Mouse (Mus musculus) lung, adult 2 months (tissue): ENCODE results near the gene Zfp973. TPM values are rescaled to one million over a fixed set of nuclear protein-coding genes. Genes with fewer than 3 reads are reported as not detected.
"Not testable (repeated sequence)": the region's sequence is repeated elsewhere in the genome, so short reads cannot be mapped to it uniquely, and the experiment has no call there.

Source experiments
- DNase-seq: peaks from one replicate; pipeline ENCODE4 v3.0.0; 2022
- H3K4me1 ChIP-seq: fragments of 200-500 bp; 2 replicates; pipeline ENCODE4 v1.6.1; 2011; ENCODE audit warnings: low read length; ENCODE audit not compliant: control insufficient read depth, insufficient read depth
- H3K4me3 ChIP-seq: fragments of 200-500 bp; replicated peaks from 2 replicates; pipeline ENCODE3; 2011; ENCODE audit warnings: low read depth, mild to moderate bottlenecking, control low read depth, low read length; ENCODE audit errors: extremely low read depth
- WGBS: fragments of 180-500 bp; shearing (Covaris S2); methylation state at CpG from one replicate; pipeline ENCODE4 v1.1.7; 2018; 5-methylcytosine and 5-hydroxymethylcytosine counted together
- polyA plus RNA-seq: library from polyadenylated mRNA; depleted of rRNA; stranded (reverse); fragments of >200 nt; gene quantifications from 2 replicates; pipeline ENCODE4 v1.2.3, GENCODE M21; 2012; rRNA removed

Gene Zfp973
- 0.98 and 1.7 TPM in 2 replicates for polyA plus RNA-seq

GRCm38 (mm10) chr2:176670222-176670621 is at the start of gene Zfp973:
Gene Zfp973, plus strand, starts transcription at chr2:176670522.
- not testable (repeated sequence) for H3K4me1 ChIP-seq, DNase-seq, H3K4me3 ChIP-seq
- no CpG with 5 or more reads among the region's 6 CpGs for WGBS

- H3K4me3 ChIP-seq, DNase-seq, H3K4me1 ChIP-seq: not testable (repeated sequence)
- WGBS = no CpG with 5 or more reads among the region's 4 CpGs
Measured at GRCm38 (mm10) chr2:176636244-176636643, 34.1 kb upstream of the Zfp973 start, which contains the start of gene Gm14308. Gene Gm14308, minus strand, starts transcription at chr2:176636344.

DNA sequence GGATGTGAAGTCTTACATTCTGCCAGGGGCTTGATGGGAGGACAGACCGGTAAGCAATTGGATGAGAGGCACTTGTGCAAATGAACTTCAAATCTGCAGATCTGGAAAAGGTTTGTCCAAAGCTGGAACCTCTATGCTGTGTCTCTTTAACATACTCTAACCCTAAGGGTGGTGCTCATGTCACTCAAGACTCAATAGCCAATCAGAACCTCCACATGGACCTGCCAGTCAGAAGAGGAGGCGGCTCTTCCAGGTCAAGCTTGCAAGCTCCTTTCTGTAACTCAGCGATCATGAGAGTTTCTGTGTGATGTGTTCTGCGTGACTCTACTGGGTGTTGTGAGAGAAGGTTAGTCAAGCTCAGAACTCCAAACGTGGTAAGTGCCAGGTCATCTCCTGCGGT is 37.7 kb downstream of the Zfp973 start, which contains the start of gene Gm14305:
Gene Gm14305 (plus strand): TSS at position 278 of the 400 bp plus-strand sequence.
- 8% methylated on average over 4 of the region's 6 CpGs for WGBS
- not testable (repeated sequence) for H3K4me3 ChIP-seq, DNase-seq, H3K4me1 ChIP-seq

Other genes starting within 250 kb of the Zfp973 start
- gene Gm14435, start 246.9 kb upstream of the Zfp973 start, polyA plus RNA-seq = 0.26 and 13.1 TPM in 2 replicates
- gene Gm14434, start 183.7 kb upstream of the Zfp973 start, polyA plus RNA-seq = 1.4 and 1.6 TPM in 2 replicates
- gene Zfp967, start 149.5 kb upstream of the Zfp973 start, polyA plus RNA-seq = not detected in 2 replicates
- 2.1 and 3.1 TPM in 2 replicates for gene Gm14308, start 34.2 kb upstream of the Zfp973 start, polyA plus RNA-seq
- 2.2 and 3.4 TPM in 2 replicates for gene Gm14305, start 37.8 kb downstream of the Zfp973 start, polyA plus RNA-seq
- gene Gm14295, start 128.1 kb downstream of the Zfp973 start, polyA plus RNA-seq = 1.6 and 2.8 TPM in 2 replicates
- not detected in 2 replicates for gene Gm14408, start 160.6 kb downstream of the Zfp973 start, polyA plus RNA-seq